Mouse (Mus musculus) kidney, postnatal 25 days (tissue): Measurements from ENCODE around the gene Morn5.

Experiments used
- DNase-seq, 2 experiments: peaks; one replicate each; pipeline ENCODE4 v3.0.0; 2021; ENCODE audit warnings: mixed read lengths in 2 of 2

Gene Morn5

GRCm38 (mm10) chr2:36104956-36105741 lies 55.9 kb downstream of the Morn5 start, which contains the start of gene Lhx6:
Gene Lhx6, minus strand, starts transcription at chr2:36105408.
- DNase-seq, result no peak

- no peak for DNase-seq
Observed at GRCm38 (mm10) chr2:36108615-36109014, 59.4 kb downstream of the Morn5 start.

GRCm38 (mm10) chr2:36112632-36113031 lies 63.4 kb downstream of the Morn5 start:
- no peak for DNase-seq

GRCm38 (mm10) chr2:36126795-36127429 lies 77.7 kb downstream of the Morn5 start:
- DNase-seq, result no peak

GRCm38 (mm10) chr2:36127973-36128372 lies 78.7 kb downstream of the Morn5 start:
- no peak for DNase-seq

- no peak for DNase-seq
Observed at GRCm38 (mm10) chr2:36129051-36129450, 79.8 kb downstream of the Morn5 start.
